Comparison of ENCODE assay signal across 9 mouse cellular contexts in the genomic region with DNA sequence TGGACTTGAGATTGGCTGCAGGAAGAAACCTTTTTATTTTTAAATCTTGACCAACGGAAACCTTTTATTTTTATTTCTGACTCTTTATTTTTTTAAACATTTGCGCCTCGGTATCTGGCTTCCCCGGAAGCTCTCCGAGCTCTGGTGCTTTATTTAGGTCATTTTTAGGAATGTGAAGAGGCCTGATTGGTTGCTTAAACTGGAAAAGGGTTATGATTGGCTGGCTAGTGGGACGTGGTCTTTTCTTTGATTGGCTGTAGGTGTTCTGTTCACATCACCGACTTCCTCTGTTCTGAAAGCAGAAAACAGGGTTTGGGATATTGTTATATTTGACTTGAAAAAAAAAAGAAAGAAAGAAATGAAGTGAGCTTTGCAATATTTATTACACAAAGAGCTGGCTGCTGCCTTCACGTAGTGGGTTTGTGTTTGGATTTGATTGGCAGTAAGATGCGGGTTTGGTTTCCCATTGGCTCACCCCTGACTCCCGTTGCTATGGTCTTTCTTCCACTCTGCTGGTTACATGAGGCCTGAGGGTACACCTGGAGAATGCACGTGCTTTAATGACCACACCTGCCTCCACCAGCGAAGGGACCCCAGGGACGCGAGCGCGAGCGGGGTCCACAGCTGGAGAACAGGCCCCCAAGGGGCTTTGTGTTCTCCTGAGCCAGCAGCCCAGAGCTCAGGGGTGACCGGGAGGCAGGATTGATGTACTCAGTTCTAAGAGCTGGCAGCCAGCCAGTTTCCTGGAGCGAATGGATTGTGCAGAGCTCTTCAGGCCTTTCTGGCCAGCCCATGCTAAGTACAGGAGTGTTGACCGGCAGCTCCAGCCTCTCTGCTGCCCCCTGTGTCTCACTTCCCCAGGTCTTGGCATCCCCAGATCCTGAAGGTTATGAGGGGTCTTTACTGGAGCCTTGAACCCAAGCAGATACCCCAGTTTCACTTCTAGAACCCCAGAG. TPM values are rescaled to one million over a fixed set of nuclear protein-coding genes. Genes with fewer than 3 reads are reported as not detected.
A peak's percentile ranks its signal among the peaks of the same experiment; 100 is the strongest.
DNase-seq lines count a peak whose midpoint lies in the region; ATAC-seq lines count a peak whose summit lies in the region.
"Had no signal": no experiment of that assay in that cellular context is flagged by ENCODE, and none has a peak within 500 bp of the region (broad histone marks: within the 10 kb centered on the region; RNA-seq: fewer than 3 reads in every experiment).

No protein-coding gene starts in this region.

- peak overlapping the region; percentile 81 for H3K27ac ChIP-seq in forebrain, embryonic 12.5 days
- H3K27ac ChIP-seq in stomach, embryonic 14.5 days (ENCODE audit: low read length): peak overlapping the region; percentile 69; the same call in 1 of the 2 replicates
- H3K27ac ChIP-seq: macrophage had no signal

- H3K4me1 ChIP-seq in forebrain, embryonic 12.5 days: peaks cover 45% of the 10 kb centered on the region
- H3K4me1 ChIP-seq in stomach, embryonic 14.5 days (ENCODE audit: control insufficient read depth, insufficient read depth, low read length): peaks cover 25% of the 10 kb centered on the region

- H3K4me3 ChIP-seq in forebrain, embryonic 12.5 days (replicated peaks): no peak overlapping the region
- no peak overlapping the region for H3K4me3 ChIP-seq in stomach, embryonic 14.5 days (ENCODE audit: low read depth, low read length)

- intact Hi-C loops in heart, postnatal 25 days (cut with DNase I): no loop called here

- peak; percentile 73 for ATAC-seq in forebrain, embryonic 12.5 days (ENCODE audit: low FRiP score)
- peak; percentile 78 for ATAC-seq in stomach, embryonic 14.5 days (ENCODE audit: insufficient number of reproducible peaks, insufficient read depth, low FRiP score, low read depth)

- no peaks in the 10 kb centered on the region for H3K9me3 ChIP-seq in forebrain, embryonic 12.5 days
- no peaks in the 10 kb centered on the region for H3K9me3 ChIP-seq in stomach, embryonic 14.5 days (ENCODE audit: control insufficient read depth, low read depth, low read length)

- no peak overlapping the region for H3K9ac ChIP-seq in forebrain, embryonic 12.5 days
- H3K9ac ChIP-seq in stomach, embryonic 14.5 days (replicated peaks; ENCODE audit: low read depth, low read length): no peak overlapping the region

- no peaks in the 10 kb centered on the region for H3K27me3 ChIP-seq in forebrain, embryonic 12.5 days
- H3K27me3 ChIP-seq in stomach, embryonic 14.5 days (ENCODE audit: control insufficient read depth, insufficient read depth, low read length): no peaks in the 10 kb centered on the region

- 0 out of 2 replicates have a peak overlapping the region, but pooled peaks have one; percentile 13 for H3K4me2 ChIP-seq in forebrain, embryonic 12.5 days
- H3K4me2 ChIP-seq in stomach, embryonic 14.5 days (replicated peaks; ENCODE audit: low read depth, low read length): peak overlapping the region; percentile 10; the same call in 1 of the 2 replicates

- 70% methylated on average over 20 of the region's 20 CpGs for WGBS in forebrain, embryonic 12.5 days
- 41% methylated on average over 20 of the region's 20 CpGs for WGBS in stomach, embryonic 14.5 days

- H3K36me3 ChIP-seq in forebrain, embryonic 12.5 days (replicated peaks): peaks cover 11% of the 10 kb centered on the region
- H3K36me3 ChIP-seq in stomach, embryonic 14.5 days (ENCODE audit: control insufficient read depth, insufficient read depth, low read length): no peaks in the 10 kb centered on the region

- DNase-seq in ES-CJ7 (ENCODE audit: low read depth, low spot score): peak; percentile 50
- DNase-seq in adrenal gland, postnatal 4 days (ENCODE audit: low spot score in 2 of 2): peak; percentile 40 to 56
- DNase-seq in heart, postnatal 25 days (ENCODE audit: low spot score): peak; percentile 66
- DNase-seq in kidney, postnatal 4 days: peak; percentile 88 to 93
- peak; percentile 89 for DNase-seq in lung, postnatal 25 days (ENCODE audit: low spot score)
- DNase-seq in thymus, adult 18-20 months: no peak

RNA-seq across cellular contexts. Expression of gene Clstn1, which starts 21.5 kb away (rescaled TPM):
- 100 to 1,000 TPM; 116 to 127 TPM for total RNA-seq in adrenal gland, postnatal 4 days (2021)
- 58.1 and 75.4 TPM in 2 replicates for polyA plus RNA-seq in forebrain, embryonic 12.5 days (2016; fragmentation: Nextera tagmentation; extraction: Ambion mirVana)
- 10 to 100 TPM; 80.7 to 84.0 TPM for total RNA-seq in heart, postnatal 25 days (2021)
- 22.9 and 24.6 TPM in 2 replicates for polyA plus RNA-seq in stomach, embryonic 14.5 days (2014; fragmentation: Nextera tagmentation; extraction: Ambion mirVana)

RNA-seq across cellular contexts. Expression of gene Ctnnbip1, which starts 46.7 kb away (rescaled TPM):
- 10 to 100 TPM; 44.7 to 44.8 TPM for total RNA-seq in adrenal gland, postnatal 4 days (2021)
- polyA plus RNA-seq in forebrain, embryonic 12.5 days (2016; fragmentation: Nextera tagmentation; extraction: Ambion mirVana): 83.9 and 84.8 TPM in 2 replicates
- total RNA-seq in heart, postnatal 25 days (2021): 10 to 100 TPM; 33.0 to 35.4 TPM
- 57.7 and 57.8 TPM in 2 replicates for polyA plus RNA-seq in stomach, embryonic 14.5 days (2014; fragmentation: Nextera tagmentation; extraction: Ambion mirVana)

Comparison
In these comparisons a context has a peak if more than half of its experiments do, and no peak if none do; other contexts are left out.
1. DNase-seq: peak in ES-CJ7 (single experiment), adrenal gland, postnatal 4 days (2 of 2), heart, postnatal 25 days (single experiment), kidney, postnatal 4 days (2 of 2) and lung, postnatal 25 days (single experiment); none in thymus, adult 18-20 months (0 of 2).